Mouse (Mus musculus) liver, embryonic 15.5 days (tissue): ENCODE data around the gene Icosl. TPM values are rescaled to one million over a fixed set of nuclear protein-coding genes. Genes with fewer than 3 reads are reported as not detected.
"Not testable (repeated sequence)": the region's sequence is repeated elsewhere in the genome, so short reads cannot be mapped to it uniquely, and the experiment has no call there.

Source experiments
- ATAC-seq: fragments of 200-750 bp; cut with Nextera tagmentation; 2 replicates; pipeline ENCODE4 v1.8.0; 2017; ENCODE audit warnings: moderate number of reproducible peaks, mild to moderate bottlenecking, moderate library complexity; ENCODE audit not compliant: insufficient read depth
- H3K27ac ChIP-seq: fragments of 300-500 bp; sonication (generic); replicated peaks from 2 replicates; pipeline ENCODE4 v1.5.1; 2015; ENCODE audit warnings: mild to moderate bottlenecking, inconsistent platforms
- H3K27me3 ChIP-seq: fragments of 300-500 bp; sonication (generic); 2 replicates; pipeline ENCODE4 v1.6.1; 2015; ENCODE audit warnings: mild to moderate bottlenecking, inconsistent platforms
- H3K36me3 ChIP-seq: fragments of 300-500 bp; sonication (generic); replicated peaks from 2 replicates; pipeline ENCODE4 v1.6.1; 2015; ENCODE audit warnings: moderate library complexity, mild to moderate bottlenecking, inconsistent platforms
- H3K4me1 ChIP-seq: fragments of 300-500 bp; sonication (generic); replicated peaks from 2 replicates; pipeline ENCODE4 v1.6.1; 2015; ENCODE audit warnings: inconsistent platforms
- H3K4me2 ChIP-seq: fragments of 300-500 bp; sonication (generic); 2 replicates; pipeline ENCODE4 v1.6.1; 2015; ENCODE audit warnings: moderate library complexity, mild to moderate bottlenecking, inconsistent platforms
- H3K4me3 ChIP-seq: fragments of 300-500 bp; sonication (generic); replicated peaks from 2 replicates; pipeline ENCODE4 v1.5.1; 2015; ENCODE audit warnings: mild to moderate bottlenecking, inconsistent platforms
- H3K9ac ChIP-seq: fragments of 300-500 bp; sonication (generic); 2 replicates; pipeline ENCODE4 v1.6.1; 2015; ENCODE audit warnings: moderate library complexity, mild to moderate bottlenecking, inconsistent platforms
- H3K9me3 ChIP-seq: fragments of 300-500 bp; sonication (generic); replicated peaks from 2 replicates; pipeline ENCODE4 v1.6.1; 2016; ENCODE audit warnings: inconsistent platforms
- WGBS: fragments of 180-500 bp; shearing (Covaris S2); methylation state at CpG from one replicate; pipeline ENCODE4 v1.1.7; 2015; ENCODE audit warnings: mixed read lengths; ENCODE audit not compliant: insufficient replicate concordance; 5-methylcytosine and 5-hydroxymethylcytosine counted together
- polyA plus RNA-seq: library from polyadenylated mRNA; unstranded; fragments of >200 nt; fragmentation: Nextera tagmentation; extraction: Ambion mirVana; gene quantifications from 2 replicates; pipeline ENCODE4 v1.2.1, GENCODE M21; 2015

The Icosl gene
- polyA plus RNA-seq, 1 experiment from 2014 or later: 2.2 TPM

DNA sequence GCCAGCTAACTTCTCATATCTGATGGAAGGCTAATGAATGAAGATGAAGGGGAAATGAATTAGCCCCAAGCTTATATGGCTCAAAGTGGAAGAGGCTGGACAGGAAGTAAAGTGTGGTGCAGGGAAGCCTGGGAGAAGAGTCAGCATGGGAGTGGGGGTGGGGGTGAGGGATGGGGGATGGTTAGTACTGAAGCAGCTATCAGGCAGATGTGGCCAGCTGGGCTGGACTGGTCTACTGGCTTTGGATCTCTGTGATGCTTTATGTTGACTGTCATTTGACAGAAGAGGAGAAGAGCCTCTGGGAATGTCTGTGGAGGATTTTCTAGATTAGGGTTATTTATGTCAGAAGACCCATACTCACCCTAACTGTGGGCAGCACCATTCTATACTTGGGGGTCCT lies 26.1 kb downstream of the Icosl start:
- no peaks in the 10 kb centered on the region for H3K4me1 ChIP-seq
- no peak overlapping the region for H3K27ac ChIP-seq
- no peaks in the 10 kb centered on the region for H3K9me3 ChIP-seq
- H3K9ac ChIP-seq: no peak overlapping the region
- no peaks in the 10 kb centered on the region for H3K27me3 ChIP-seq
- H3K4me2 ChIP-seq: no peak overlapping the region
- no peak for ATAC-seq
- H3K4me3 ChIP-seq: no peak overlapping the region
- no peaks in the 10 kb centered on the region for H3K36me3 ChIP-seq

DNA sequence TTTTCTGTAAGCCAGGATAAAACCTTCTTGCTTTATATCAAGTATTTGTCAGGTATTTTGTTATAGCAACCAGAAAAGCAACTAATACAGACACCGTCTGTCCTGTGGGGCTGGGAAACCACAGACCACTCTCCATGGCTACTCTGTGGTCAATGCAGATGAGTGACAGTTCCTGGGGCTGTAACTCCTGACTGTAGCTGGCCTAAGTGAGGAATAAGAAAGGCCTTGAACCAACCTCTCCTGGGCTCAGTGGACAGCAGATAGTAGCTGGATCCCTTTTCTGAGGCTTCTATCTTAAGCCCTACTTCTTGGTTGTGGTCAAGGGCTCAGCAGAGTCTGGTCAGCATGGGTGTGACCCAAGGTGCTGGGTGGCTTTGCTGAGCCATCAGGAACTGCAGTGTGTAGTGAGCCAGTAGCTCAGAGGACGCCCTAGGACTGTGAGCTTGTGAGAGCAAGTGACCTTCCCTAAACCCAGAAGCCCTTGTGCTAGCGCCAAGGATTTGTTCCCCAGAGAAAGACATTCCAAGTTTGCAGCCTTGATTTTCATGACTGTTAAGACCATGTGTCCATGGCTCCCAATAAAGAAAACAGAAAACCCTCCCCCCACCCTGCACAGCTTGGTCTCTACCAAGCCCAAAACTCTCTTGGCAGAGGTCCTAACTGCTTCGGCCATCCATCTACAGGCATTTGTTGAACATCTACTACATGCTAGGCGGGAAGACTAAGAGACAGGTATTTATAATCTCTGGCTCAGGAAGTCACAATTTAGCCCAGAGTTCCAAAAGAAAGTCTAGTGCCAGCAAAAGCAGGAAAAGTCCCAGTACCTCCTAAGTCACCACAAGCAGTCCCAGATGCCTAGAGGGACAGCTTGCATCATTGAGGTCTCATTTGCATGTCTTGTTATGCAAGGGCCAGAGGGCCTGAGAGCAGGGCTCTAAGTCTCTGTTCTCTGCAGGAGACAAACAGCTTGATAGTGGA lies 27.1 kb downstream of the Icosl start:
- Histone ChIP-seq H3K4me3 (no peak overlapping the region), H3K27ac (no peak overlapping the region), H3K9me3 (no peaks in the 10 kb centered on the region), H3K27me3 (no peaks in the 10 kb centered on the region), H3K36me3 (no peaks in the 10 kb centered on the region), H3K4me2 (no peak overlapping the region), H3K4me1 (peaks cover 6% of the 10 kb centered on the region), H3K9ac (no peak overlapping the region)
- ATAC-seq: peak; percentile 40; the same call in 1 of the 2 replicates
- 57% methylated on average over 5 of the region's 5 CpGs for WGBS

DNA sequence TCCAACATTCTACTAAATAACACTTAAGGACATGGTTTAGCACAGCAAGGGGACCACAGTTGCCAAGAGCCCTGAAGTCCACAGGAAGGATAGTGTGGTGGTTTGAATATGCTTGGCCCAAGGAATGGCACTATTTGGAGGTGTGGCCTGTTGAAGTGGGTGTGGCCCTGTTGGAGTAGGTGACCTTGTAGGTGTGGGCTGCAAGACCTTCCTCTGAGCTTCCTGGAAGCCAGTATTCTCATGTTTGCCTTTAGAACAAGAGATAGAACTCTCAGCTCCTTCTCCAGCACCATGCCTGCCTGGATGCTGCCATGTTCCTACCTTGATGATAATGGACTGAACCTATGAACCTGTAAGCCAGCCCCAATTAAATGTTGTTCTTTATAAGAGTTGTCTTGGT lies 30.8 kb downstream of the Icosl start:
- not testable (repeated sequence) for H3K4me3 ChIP-seq, H3K27ac ChIP-seq, H3K27me3 ChIP-seq, H3K9me3 ChIP-seq, H3K4me2 ChIP-seq, ATAC-seq, H3K36me3 ChIP-seq, H3K9ac ChIP-seq
- H3K4me1 ChIP-seq: peaks cover 15% of the 10 kb centered on the region

DNA sequence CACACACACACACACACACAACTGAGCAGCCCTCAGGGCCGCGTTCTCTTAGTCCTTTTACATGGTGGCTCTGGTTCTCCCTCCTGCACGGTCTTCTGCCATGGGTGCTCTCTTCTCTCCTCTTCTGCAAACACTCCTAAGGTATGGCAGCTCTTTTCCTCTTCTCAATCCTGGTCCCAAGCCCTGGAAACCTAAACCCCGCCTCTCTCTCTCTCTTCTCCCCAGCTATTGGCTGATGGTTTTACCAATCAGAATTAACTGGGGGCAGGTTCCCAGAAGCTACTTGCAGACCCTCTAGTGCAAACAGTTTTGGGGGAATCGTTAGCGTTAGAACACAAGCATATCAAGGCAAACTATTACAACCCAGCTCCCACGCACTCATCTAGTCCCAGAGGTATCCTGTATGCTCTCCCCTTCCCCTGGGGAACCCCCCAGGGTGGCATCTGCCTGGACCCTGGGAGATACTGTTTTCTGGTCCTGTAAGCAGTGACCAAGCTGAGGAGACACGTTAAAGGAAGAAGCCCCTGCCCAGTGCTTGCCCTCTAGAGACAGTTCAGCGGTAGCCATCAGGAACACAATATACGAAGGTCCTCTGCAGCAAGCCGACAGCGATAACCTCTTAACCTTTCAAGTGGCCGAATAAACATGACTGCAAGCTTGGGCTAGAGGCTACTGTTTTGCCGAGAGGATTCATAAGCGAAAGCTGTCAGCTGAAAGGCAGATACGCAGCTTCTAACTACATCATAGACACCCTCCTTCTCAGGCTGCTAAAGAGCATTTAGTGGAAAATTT lies 32.1 kb downstream of the Icosl start:
- 17% methylated on average over 16 of the region's 16 CpGs for WGBS
- no peaks in the 10 kb centered on the region for H3K36me3 ChIP-seq
- ATAC-seq: peak; percentile 52

DNA sequence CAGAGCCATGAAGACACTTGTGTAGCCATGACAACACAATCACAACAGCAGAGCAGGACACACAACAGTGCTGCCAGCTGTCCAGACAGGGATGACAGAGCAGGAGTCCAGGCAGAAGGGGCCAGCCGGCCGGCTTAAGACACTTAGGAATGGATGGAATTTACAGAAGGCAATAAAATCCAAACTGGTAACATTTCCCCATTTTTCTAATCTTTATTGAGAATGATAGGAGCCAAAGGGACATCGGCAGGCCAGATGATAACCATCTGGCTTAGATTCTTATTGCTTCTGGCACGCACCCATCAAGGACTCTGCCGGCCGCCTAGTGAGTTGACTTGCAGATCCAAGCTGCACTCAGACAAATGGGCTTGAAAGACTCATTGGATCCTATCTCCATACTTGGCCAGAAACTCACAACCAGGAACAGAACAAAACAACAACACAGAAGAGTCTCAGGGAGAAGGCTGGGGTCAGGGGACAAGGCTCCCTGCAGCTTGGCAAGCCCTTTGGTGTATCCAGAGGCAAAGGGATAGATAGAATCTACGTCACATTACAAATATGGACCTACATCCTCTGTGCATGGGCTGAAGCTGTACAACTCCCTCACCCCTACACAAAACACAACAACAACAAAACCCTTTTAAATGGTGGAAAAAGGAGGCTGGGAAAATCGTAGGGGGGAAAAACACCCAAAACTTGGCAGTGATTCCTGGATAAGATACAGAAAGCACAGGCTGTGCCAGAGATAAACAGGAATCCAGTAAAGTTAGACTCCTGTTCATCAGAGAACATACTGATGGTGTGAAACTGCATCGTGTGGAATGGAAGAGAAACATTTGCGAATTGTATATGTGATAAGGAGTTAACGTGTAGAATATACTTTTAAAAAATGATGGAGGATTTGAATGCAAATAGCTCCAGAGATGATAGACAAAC lies 35.7 kb downstream of the Icosl start:
- Histone ChIP-seq H3K4me2 (no peak overlapping the region), H3K4me1 (peaks cover 15% of the 10 kb centered on the region), H3K27ac (no peak overlapping the region), H3K36me3 (no peaks in the 10 kb centered on the region), H3K4me3 (no peak overlapping the region), H3K27me3 (no peaks in the 10 kb centered on the region), H3K9ac (no peak overlapping the region), H3K9me3 (no peaks in the 10 kb centered on the region)
- 67% methylated on average over 11 of the region's 11 CpGs for WGBS
- ATAC-seq: no peak

More for the DNA sequence above, 32.1 kb downstream of the Icosl start:
- H3K27me3 ChIP-seq: no peaks in the 10 kb centered on the region
- no peaks in the 10 kb centered on the region for H3K9me3 ChIP-seq
- H3K27ac ChIP-seq: 0 out of 2 replicates have a peak overlapping the region, but pooled peaks have one; percentile 29
- no peak overlapping the region for H3K9ac ChIP-seq
- peak overlapping the region; percentile 12; the same call in 1 of the 2 replicates for H3K4me3 ChIP-seq
- peak overlapping the region; percentile 41 for H3K4me2 ChIP-seq
- peaks cover 15% of the 10 kb centered on the region for H3K4me1 ChIP-seq

DNA sequence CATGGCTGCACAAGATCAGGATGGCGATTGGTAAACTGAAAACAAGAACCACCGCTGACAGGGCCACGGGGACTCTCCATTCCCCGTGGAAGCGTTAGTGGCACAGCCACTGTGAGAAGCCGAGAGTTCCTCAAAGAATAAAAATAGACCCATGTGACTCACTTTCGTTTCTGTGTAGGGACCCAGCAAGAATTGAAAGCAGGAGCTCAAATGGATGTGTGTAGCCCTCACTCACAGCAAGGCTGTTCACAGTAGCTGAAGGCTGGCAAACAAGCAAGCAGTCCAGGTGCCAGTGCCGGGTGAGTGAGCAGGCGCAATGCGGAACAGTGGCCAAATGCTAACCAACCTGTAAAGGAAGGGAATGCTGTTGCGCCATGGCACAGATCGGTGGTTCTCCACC lies 36.4 kb downstream of the Icosl start:
- no peak overlapping the region for H3K9ac ChIP-seq
- no peak overlapping the region for H3K27ac ChIP-seq
- H3K4me2 ChIP-seq: no peak overlapping the region
- H3K9me3 ChIP-seq: no peaks in the 10 kb centered on the region
- WGBS: 60% methylated on average over 12 of the region's 12 CpGs
- H3K36me3 ChIP-seq: no peaks in the 10 kb centered on the region
- no peaks in the 10 kb centered on the region for H3K27me3 ChIP-seq
- no peak for ATAC-seq
- H3K4me3 ChIP-seq: no peak overlapping the region
- peaks cover 15% of the 10 kb centered on the region for H3K4me1 ChIP-seq

DNA sequence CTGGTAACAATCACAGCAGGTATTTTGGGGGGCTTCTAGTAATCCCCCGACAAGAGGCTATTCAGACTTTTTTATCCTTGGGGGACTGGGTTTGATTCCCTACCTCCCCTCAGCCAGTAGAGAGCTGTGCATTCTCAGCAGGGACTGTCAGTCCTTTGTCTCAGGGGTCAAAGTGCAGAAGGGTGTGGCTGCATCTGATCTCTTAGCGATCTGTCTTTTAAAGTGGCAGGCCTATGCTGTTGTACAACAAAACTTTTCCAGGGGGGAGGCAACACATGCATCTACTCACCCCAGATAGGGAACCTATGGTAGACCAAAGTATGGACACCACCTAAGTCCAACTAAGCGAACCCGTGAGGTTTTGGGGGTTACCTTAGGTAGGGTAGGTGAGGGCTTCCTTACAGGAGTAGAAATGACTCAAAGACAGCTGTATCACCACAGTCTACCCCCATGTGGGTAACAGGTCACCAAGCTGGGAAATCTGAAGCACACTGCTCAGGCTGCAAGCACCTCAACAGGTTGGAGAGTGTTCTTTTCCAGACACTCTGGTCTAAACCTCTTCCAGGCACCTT lies 45.5 kb downstream of the Icosl start:
- no peaks in the 10 kb centered on the region for H3K9me3 ChIP-seq
- ATAC-seq: no peak
- H3K27ac ChIP-seq: no peak overlapping the region
- H3K27me3 ChIP-seq: no peaks in the 10 kb centered on the region
- WGBS: 66% methylated on average over 4 of the region's 4 CpGs
- H3K4me3 ChIP-seq: no peak overlapping the region
- H3K9ac ChIP-seq: no peak overlapping the region
- H3K4me1 ChIP-seq: no peaks in the 10 kb centered on the region
- H3K36me3 ChIP-seq: no peaks in the 10 kb centered on the region
- no peak overlapping the region for H3K4me2 ChIP-seq

DNA sequence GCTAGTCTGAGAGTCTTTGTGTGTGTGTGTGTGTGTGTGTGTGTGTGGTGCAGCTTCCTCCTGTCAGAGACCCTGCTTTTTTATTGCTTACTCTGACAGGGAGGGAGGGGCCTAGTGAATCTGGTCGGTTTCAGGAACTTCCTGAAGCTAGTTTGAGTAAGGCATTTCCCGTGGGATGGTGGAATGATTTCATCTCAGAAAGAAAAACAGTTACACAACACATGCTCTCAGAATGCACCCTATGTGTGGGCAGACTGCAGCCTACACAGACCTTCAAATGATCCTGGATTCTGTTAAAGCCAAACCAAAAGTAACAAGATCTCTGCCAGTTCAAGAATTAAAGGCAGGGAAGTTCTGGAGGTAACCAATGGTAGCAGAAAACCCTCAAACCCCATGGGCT lies 46.1 kb downstream of the Icosl start:
- no peak overlapping the region for H3K27ac ChIP-seq
- no peaks in the 10 kb centered on the region for H3K27me3 ChIP-seq
- no peak overlapping the region for H3K4me3 ChIP-seq
- no peaks in the 10 kb centered on the region for H3K4me1 ChIP-seq
- no peak for ATAC-seq
- no peaks in the 10 kb centered on the region for H3K36me3 ChIP-seq
- WGBS: 24% methylated on average over 2 of the region's 2 CpGs
- no peaks in the 10 kb centered on the region for H3K9me3 ChIP-seq
- no peak overlapping the region for H3K4me2 ChIP-seq
- no peak overlapping the region for H3K9ac ChIP-seq

DNA sequence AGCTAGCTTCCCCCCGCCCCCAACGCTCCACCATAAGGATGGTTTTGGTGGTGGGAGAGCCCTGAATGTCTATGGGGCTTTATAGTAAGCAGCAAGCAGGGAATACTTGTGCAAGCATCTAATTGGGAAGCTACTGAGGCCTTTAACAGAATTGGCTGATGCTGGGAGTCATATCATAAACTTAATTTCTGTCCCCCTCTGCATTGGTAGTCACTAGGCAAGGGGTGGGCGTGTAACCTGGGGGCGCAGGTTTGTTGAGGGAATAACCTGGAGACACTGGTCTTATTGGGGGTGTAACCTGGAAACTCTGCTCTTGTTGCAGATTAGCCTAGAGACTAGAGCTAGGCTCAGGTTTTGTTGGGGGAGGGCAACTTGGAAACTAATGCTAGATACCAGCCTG lies 50.3 kb downstream of the Icosl start:
- no peaks in the 10 kb centered on the region for H3K9me3 ChIP-seq
- ATAC-seq: no peak
- no peaks in the 10 kb centered on the region for H3K36me3 ChIP-seq
- H3K4me2 ChIP-seq: no peak overlapping the region
- no peak overlapping the region for H3K27ac ChIP-seq
- no peak overlapping the region for H3K9ac ChIP-seq
- no peak overlapping the region for H3K4me3 ChIP-seq
- WGBS: 73% methylated on average over 4 of the region's 4 CpGs
- no peaks in the 10 kb centered on the region for H3K27me3 ChIP-seq
- H3K4me1 ChIP-seq: peaks cover 5% of the 10 kb centered on the region; the same call in 1 of the 2 replicates

DNA sequence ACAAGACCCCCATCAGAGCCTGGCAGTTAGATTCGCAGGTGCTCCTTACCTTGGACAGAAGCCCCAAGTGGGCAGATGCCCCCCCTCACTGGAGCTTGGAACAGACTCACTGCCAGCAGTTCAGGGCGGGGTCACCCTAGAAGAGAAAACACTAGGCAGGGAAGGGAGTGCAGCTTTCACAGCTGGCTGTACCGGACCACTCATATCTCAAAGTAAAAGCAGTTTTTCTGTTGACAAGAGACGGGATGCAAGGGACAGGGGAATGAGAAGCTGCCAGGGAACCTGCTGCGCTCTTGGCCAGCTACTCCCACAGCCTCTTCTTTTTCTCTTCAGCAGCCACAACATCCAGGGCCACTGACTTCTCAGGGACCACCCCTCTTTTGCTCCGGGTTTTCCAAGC lies 55.0 kb downstream of the Icosl start:
- WGBS: 29% methylated on average over 6 of the region's 6 CpGs
- not testable (repeated sequence) for H3K27me3 ChIP-seq, H3K36me3 ChIP-seq, H3K4me1 ChIP-seq, H3K4me3 ChIP-seq, H3K9ac ChIP-seq, H3K9me3 ChIP-seq, H3K27ac ChIP-seq, ATAC-seq, H3K4me2 ChIP-seq
